Mouse (Mus musculus): ENCODE measurements at regions not wholly inside any gene's neighbourhood (a gene's known extent, or its start where the extent isn't known, plus 50 kb on each side); places are given as distances from the start of the nearest gene placed in this dataset.

DNA sequence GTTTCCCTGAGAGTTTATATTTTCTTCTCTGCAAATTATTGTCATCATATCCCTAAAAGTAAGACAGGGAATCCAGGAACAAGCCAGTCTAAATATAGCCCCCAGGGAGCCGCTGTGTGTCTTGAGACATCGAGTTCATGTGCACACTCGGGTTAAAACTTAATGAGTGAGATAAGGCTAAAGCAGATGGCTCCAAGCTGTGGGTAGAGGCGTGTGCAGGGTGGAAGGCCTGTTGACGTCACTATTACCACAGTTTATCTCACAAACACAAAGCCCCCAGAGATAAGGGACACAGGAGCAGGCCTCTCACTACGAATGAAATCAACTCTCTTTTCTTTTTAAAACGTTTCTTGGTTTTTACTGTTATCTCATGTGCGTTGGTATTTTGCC is 218.6 kb upstream of the Hes1 start:
- TF ChIP-seq USF1 (IDR thresholded peaks at IDR 0.05; ENCODE audit: low read depth, low read length) (no peak), POLR2A (IDR thresholded peaks at IDR 0.05; ENCODE audit: low read depth, low read length) (no peak), HCFC1 (IDR thresholded peaks at IDR 0.05; ENCODE audit: low read depth, low read length) (no peak), CTCF (conservative IDR thresholded peaks at IDR 0.05 in 1 of 2, IDR thresholded peaks at IDR 0.05 in 1 of 2; ENCODE audit: low read depth in 2 of 2, low read length in 2 of 2) (no peak), BHLHE40 (IDR thresholded peaks at IDR 0.05; ENCODE audit: low read depth, low read length) (no peak), ZNF384 (IDR thresholded peaks at IDR 0.05; ENCODE audit: low read depth, low read length) (no peak), MAFK (IDR thresholded peaks at IDR 0.05; ENCODE audit: insufficient replicate concordance, low read length) (no peak)

Measured in CH12.LX (cell line).